Mouse (Mus musculus): ENCODE results near the gene Notum. TPM values are rescaled to one million over a fixed set of nuclear protein-coding genes. Genes with fewer than 3 reads are reported as not detected.
"Not testable (repeated sequence)": the region's sequence is repeated elsewhere in the genome, so short reads cannot be mapped to it uniquely, and the experiment has no call there.

Notum gene
- total RNA-seq, 2 experiments from 2014 or later = 7.9 to 10.2 TPM

DNA sequence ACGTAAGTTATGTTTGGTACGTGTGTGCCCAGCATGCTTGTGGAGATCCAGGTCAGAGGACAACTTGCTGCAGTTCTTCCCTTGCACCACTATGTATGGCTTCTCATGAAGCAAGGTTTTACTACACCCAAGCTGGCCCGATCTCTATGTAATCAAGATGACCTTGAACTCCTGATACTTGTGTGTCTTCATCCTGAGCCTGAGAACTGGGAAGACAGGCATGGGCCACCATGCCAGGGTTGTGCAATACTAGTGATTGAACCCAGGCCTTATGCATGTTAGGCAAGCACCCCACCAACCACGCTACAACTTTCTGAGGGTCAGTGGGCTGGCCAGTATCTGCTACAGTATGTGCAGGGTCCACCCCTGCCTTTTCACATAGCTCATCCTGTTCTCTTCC, 16.0 kb upstream of the Notum start:
- no peak for DNase-seq (ENCODE audit: low spot score in 2 of 2)

GRCm38 (mm10) chr11:120675875-120676274, 14.9 kb upstream of the Notum start:
- not testable (repeated sequence) for DNase-seq (ENCODE audit: low spot score in 2 of 2)

DNA sequence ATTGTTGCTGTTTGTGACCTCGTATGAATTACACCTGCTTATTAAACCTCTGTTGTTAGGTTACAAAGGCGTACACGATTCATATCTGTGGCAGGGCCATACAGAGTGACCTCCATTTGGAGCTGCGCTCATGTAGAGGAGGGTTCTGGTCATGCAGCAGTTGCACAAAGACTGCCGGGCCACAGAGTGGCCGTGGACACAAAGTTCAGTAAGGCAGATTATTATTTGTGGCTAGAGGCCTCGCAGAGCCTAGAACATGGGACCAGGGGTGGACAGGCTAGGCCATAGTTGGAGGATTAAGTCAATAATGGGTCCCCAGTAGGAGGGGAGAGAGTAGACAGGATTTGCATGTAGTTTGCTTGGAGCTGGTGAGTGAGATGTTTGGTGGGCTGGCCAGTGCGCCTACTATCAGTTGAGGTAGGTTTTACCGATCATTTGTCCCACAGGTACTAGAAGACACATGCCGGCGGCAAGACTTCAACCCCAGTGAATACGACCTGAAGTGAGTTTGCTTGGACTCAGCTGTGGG, 12.7 kb upstream of the Notum start:
- DNase-seq (ENCODE audit: low spot score in 2 of 2) = no peak

DNA sequence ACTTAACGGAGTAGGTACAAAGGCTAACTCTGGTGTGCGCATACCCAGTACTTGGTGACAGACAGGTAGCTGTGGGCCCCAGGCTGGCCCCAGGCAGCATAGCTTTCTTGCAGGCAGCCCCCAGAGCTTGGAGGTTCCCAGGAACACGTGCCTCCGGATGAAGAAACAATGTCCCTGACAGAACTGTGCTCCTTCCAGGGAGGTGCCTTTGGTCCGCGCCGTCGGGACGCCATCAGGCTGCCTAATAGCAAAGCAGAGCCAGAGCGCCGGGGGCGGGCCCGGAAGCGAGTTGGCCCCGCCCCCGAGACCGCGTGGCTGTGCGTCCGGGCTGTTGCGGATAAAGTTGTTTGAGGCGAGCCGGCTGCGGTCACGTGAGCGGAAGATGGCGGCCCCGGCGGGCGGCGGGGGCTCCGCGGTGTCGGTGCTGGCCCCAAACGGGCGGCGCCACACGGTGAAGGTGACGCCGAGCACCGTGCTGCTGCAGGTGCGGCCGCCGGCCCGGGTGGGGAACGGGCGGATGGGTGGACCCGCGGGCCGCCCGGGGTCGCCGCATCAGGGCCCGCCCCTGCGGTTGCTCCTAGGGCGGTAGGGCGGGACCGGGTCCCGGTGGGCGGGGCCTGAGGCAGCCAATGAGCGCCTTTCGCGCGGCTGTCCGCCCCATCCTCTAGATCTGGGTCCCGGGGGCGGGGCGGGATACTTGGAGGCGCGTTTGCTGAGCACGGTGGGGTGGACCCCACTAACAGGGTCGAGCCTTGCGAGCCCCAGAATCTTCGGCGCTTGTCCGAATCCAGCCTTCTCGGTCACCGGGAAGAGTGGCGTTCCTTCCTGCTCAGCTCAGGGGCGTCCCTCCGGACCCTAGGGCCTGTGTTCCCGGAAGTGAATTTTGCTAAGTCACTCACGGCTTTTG, 12.0 kb upstream of the Notum start, which contains the start of gene Aspscr1:
Gene Aspscr1, plus strand, starts transcription at position 287 of the 907 bp plus-strand sequence.
- peak; percentile 92 to 93 for DNase-seq (ENCODE audit: low spot score in 2 of 2)

DNA sequence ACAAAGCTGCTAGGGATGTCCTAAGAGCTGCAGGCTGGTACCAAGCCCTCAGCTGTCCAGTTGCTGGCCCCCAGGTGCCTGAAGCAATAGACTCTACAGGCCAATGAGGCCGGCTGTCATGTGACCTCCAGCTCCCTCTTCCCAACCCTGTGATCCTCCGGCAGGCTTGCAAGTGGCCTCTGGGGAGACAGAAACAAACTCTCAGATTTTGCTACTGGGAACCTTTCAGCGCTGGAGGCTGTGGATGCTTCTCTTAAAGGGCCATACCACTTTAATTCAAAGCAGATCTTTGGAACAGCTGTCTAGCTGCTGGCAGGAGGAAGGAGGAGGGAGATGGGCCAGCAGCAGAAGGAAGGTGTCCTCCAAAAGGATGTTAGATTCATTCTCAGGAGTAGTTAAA, 5.6 kb upstream of the Notum start:
- DNase-seq (ENCODE audit: low spot score in 2 of 2) = no peak

DNA sequence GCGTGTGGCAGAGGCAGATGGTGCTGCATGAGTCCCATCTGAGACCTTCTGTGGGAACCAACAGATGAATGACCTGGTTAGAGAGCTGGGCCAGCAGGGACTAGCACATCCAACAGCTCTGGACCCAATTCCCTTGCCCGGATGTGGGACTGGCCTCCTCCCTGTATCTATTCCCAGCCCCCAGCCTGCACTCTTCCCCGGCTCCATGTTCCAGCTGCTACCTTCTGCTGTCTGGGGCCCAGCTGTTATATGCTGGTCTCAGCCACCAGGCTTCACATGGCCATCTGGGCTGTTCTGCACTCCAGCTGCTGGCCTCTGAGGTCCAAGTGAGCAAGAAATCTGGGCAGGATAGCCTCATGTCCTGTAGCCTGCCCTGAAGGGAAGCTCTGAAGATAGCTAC, 4.4 kb upstream of the Notum start:
- no peak for DNase-seq (ENCODE audit: low spot score in 2 of 2)

DNA sequence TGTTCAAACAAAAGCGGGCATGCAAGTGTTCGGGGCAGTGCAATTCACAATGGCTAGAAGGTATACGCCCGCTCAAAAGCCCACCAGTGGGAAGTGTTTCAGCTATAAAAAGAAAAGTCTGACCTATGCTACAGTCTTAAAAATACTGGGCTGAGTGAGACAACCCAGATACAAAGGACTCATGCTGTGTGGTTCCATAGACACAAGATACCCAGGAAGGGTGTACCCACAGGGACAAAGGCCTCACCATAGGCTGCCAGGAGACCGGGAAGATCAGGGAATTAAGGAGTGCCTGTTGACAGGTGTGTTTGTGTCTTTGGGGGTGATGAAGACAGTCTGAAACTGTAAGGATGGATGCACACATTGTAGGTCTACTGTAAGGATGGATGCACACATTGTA, 2.7 kb upstream of the Notum start:
- no peak for DNase-seq (ENCODE audit: low spot score in 2 of 2)

DNA sequence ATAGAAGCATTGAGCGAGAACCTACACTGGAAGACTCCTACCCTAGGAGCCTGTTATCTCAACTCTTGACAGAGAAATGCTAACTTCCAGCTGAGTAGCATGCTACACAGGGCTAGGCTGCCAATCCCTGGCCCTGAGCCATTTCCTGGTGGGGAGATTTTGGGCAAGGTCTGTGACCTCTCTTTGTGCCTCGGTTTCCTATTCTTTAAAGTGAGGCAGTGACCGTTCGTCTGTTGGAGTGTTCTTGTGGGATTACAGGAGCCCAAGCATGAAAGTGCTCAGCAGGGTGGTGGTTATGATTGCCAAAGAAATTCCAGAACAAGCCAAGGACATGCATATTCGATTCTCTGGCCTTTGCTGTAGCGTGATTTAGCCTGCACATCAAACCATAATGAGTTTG, 1.8 kb upstream of the Notum start:
- DNase-seq (ENCODE audit: low spot score in 2 of 2) = no peak

DNA sequence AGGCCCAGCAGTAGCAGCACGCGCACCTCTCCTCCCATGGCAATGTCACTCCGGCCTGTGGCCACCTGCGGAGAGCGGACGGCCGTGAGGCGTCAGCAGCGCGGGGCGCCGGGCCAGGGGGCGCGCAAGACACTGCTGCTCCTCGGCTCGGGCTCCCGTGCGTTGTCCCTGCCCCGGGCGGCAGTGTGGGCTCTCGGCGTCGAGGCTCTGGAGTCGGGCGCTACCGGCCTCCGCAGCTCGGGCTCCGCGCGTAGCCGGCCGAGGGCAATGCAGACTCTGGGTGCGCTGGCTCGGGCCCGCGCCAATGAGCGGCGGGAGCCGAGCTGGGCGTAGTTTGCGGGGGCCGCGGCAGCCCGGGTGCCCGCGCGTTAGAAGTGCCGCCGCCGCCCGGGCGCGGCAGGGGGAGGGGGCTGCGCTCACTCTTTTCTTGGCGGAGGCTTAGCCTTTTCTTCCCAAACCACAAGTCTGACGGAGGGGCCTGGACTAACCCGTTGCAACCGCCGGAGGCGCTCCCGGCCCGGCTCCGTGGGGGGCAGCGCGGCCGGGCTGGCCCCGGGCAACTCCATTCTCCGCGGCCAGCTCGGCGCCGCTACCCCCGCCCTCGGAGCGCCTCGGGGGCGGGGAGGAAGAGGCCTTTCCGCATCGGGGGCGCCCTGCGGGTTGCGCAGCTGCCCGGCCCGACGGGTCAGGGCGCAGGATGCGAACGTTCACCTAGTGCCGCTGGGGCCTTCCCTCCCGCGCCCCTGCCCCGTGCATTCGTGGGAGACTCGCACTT, 487 bp downstream of the Notum start:
- no peak for DNase-seq (ENCODE audit: low spot score in 2 of 2)

GRCm38 (mm10) chr11:120659509-120660300, 1.3 kb downstream of the Notum start:
- DNase-seq (ENCODE audit: low spot score in 2 of 2) = no peak

GRCm38 (mm10) chr11:120658876-120659410, 2.0 kb downstream of the Notum start:
- peak; percentile 78 to 82 for DNase-seq (ENCODE audit: low spot score in 2 of 2)

DNA sequence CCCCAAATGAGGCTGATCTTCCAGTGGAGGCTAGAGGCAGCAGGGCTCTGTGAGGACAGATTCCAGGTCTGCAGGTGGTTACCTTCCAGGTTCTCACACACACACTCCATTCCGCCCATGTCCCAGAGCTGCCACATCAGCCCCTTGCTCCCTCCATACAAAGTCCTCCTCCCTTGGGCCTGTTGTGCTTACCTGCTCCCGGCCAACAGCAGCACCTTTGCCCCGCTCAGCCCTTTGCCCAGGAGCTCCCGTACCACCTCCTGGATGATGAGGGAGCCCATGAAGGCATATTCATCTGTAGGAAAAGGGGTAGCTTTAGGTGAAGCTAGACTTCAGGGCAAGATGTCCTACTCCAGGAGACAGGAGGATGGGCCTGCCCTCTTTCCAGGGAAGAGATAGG, 3.7 kb downstream of the Notum start:
- DNase-seq (ENCODE audit: low spot score in 2 of 2) = no peak

GRCm38 (mm10) chr11:120654741-120655140, 6.2 kb downstream of the Notum start:
- DNase-seq (ENCODE audit: low spot score in 2 of 2) = no peak

DNA sequence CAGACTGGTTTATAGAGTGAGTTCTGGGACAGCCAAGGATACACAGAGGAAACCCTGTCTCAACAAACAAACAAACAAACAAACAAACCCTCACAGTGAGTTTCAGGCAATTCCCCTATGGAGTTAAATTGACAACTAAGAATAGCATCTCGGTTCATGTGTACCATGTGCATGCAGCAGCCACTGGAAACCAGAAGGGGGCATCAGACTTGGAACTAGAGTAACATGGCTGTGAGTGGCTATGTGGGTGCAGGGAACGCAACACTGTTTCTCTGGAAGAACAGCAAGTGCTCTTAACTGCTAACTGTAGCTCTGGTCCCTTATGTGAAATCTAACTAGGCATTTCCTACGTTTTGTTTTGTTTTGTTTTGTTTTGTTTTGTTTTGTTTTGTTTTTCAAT, 9.1 kb downstream of the Notum start:
- DNase-seq (ENCODE audit: low spot score in 2 of 2) = no peak

GRCm38 (mm10) chr11:120648001-120648476, 12.9 kb downstream of the Notum start, which contains the start of gene Myadml2:
Myadml2 (minus strand) TSS chr11:120648158.
- no peak for DNase-seq (ENCODE audit: low spot score in 2 of 2)

GRCm38 (mm10) chr11:120647047-120647830, 13.7 kb downstream of the Notum start:
- DNase-seq (ENCODE audit: low spot score in 2 of 2) = no peak

DNA sequence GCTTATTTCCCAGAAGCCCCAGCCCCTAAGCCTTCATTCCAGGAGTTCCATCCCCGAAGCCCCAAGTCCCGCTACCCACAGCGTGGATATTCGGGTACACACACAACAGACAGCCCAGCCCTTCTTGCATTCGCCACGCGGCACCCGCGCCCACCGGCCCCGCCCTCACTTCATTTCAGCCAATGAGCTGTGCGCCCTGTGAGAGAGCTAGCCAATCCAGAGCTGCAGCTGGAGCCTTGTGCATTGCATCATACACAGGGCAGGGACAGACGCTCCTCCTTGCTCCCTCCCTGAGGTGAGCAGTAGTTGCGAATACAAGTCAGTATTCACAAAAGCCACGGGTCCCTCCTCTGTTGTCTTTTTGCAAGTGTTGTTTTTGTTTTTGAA, 17.4 kb downstream of the Notum start, which contains the start of gene Pycr1:
Gene Pycr1, minus strand, starts transcription at position 169 of the 387 bp plus-strand sequence.
- DNase-seq (ENCODE audit: low spot score in 2 of 2) = peak; percentile 90 to 95

DNA sequence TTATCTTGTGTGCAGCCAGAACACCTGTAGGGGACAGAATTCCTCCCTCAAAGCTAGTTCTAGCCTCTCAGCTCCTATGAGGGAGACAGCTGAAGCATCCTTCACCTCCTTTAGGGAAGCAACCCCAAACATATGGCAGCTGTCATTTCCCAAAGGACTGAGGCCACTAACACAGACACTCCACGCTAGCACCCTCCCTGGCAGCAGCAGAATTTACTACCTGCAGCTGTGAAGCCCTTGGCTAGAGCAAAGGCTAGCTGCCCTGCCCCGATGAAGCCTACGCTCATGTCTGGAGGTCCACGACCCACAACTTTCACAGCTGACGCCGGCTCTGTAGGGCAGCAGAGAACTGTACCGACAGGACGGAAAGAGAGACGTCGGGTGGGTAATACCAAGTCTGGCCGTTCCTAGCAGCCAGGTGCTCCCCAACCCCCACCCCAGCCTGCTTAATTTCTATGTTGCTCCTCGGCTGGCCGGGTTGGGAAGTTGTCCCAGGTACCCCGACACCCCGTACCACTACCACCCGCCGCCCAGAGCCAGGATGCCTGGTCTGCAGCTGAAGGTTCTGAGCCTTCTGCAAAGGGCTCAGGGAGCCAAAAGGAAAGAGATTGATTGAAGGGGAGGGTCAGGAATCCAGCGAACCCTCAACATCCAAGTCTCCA, 17.9 kb downstream of the Notum start:
- no peak for DNase-seq (ENCODE audit: low spot score in 2 of 2)

GRCm38 (mm10) chr11:120641869-120642268, 19.1 kb downstream of the Notum start:
- DNase-seq (ENCODE audit: low spot score in 2 of 2) = no peak

Data from layer of hippocampus, postnatal 14 days (tissue).